Mouse (Mus musculus) brain, embryonic 14.5 days (tissue): ENCODE data around the gene Pde4b. TPM values are rescaled to one million over a fixed set of nuclear protein-coding genes. Genes with fewer than 3 reads are reported as not detected.
A peak's percentile ranks its signal among the peaks of the same experiment; 100 is the strongest.

ENCODE experiments used
- DNase-seq: peaks from one replicate; pipeline ENCODE4 v3.0.0-alpha.2; 2011; ENCODE audit warnings: low read depth
- CTCF ChIP-seq: fragments of 200-500 bp; IDR thresholded peaks from 2 replicates; pipeline ENCODE4 v1.5.1; 2012; ENCODE audit warnings: inconsistent platforms, mild to moderate bottlenecking, moderate library complexity, borderline replicate concordance; ENCODE audit not compliant: insufficient read depth, insufficient read length; ENCODE audit errors: extremely low read depth
- POLR2A ChIP-seq: fragments of 200-500 bp; IDR thresholded peaks from 2 replicates; pipeline ENCODE4 v1.6.1; 2012; ENCODE audit warnings: mild to moderate bottlenecking, inconsistent platforms, borderline replicate concordance; ENCODE audit not compliant: poor library complexity, insufficient read depth, insufficient read length, severe bottlenecking; ENCODE audit errors: extremely low read depth
- polyA plus RNA-seq: library from polyadenylated mRNA; depleted of rRNA; stranded (reverse); fragments of >200 nt; gene quantifications from 2 replicates; pipeline ENCODE4 v1.2.3, GENCODE M21; 2012

Gene Pde4b
- polyA plus RNA-seq, 1 experiment: 35.0 TPM

DNA sequence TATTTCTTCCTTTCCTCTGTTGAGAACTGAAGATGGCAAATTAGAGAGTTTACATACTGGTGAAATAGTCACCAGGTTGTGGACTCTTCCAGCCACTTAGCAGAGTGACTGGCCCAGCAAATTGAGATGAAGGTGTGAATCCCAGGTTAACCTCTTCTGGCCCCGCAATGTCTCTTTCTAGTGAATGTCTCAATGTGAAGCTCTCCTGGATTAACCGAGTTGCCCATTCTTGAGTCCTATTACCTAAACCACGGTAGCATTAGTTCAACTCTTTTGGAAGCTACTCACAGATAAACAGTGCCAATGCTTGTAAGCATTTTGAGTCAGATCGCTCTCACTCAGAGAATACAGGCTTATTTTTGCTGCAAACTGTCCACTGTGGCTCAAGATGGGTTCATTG lies 491.7 kb downstream of the Pde4b start:
- no peak for TF ChIP-seq POLR2A
- no peak for TF ChIP-seq CTCF
- no peak for DNase-seq

DNA sequence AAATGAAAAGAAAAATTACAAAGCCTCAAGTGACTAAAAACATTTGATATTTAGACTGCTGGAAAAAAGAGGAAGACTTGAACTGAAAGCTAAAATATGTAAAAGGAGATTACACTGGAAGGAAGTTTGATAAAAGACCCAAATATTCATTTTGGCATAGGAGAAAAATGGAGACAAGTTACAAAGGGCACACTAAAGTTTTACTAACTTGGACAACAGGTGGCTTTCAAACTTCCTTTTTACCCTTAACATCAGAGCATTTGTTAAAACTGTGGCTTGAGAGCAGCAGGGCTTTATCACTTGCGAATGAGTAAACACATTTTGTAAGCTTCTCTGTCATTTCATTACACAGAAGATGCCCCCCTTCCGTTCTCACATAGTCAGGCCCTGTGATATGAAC lies 492.4 kb downstream of the Pde4b start:
- no peak for TF ChIP-seq POLR2A
- no peak for TF ChIP-seq CTCF
- no peak for DNase-seq

DNA sequence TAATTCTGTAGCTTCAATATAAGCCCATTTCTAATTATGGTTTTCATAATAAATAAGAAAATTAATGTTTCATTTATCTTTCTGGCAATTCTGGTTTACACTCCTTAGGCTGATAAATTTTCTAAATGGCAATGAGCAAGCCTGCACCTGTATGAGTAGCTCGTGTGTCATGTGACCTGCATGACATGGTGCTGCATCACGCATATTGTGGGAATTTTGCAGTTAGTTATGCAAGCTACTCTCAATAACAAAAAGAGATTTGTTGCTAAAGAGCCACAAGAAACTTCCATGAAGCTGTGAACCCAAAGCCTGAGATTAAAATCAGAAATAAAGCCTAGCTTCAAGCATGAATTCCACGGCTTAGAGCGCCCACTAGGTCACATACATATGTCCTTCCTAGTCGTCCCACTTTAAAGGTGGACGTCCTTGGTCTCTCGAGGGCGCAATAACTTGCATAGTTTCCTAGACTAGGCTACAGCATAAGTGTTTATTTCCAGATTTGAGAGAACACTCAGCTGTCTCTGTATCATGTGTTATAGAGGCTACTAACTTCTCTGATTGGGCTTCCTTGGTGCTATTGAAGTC lies 494.9 kb downstream of the Pde4b start:
- no peak for TF ChIP-seq CTCF
- no peak for TF ChIP-seq POLR2A
- DNase-seq: no peak

DNA sequence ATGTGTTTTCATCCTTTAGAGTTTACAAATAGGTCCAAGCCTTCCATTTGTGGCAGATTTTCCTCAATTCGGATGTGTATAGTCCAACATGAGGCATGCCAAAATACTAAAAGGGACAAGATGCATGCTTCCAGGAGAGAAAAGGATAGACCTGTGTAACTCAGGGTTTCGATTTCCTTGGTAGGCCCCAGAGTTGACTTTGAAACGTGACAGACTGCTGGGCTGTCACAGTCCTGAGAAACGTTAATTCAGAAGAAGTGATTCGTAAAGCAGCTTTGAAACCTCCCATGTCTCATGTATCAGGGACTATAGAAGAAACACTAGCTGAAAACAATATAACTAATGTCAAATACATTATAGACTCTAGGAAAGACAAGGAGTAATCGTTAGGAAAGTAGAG lies 495.6 kb downstream of the Pde4b start:
- no peak for DNase-seq
- TF ChIP-seq CTCF (no peak), POLR2A (no peak)

DNA sequence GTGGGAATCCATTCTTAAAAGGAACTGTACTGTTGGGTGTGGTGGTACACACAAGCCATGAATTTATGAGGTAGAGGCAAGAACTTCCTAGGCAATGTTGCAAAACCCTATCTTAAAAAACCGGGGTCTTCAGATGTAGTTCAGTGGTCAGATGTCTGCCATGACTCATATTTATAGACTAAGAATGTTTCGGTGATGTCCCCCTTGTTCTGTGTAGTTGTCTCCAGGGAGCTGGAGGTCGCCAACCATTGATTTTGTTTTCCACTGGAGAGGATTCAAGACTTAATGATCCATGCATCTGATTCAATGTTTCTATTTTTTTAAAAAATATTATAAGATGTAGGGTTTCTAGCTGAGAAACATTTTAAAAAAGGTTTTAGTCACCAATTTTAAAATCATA lies 496.1 kb downstream of the Pde4b start:
- TF ChIP-seq CTCF (no peak), POLR2A (no peak)
- DNase-seq: no peak

DNA sequence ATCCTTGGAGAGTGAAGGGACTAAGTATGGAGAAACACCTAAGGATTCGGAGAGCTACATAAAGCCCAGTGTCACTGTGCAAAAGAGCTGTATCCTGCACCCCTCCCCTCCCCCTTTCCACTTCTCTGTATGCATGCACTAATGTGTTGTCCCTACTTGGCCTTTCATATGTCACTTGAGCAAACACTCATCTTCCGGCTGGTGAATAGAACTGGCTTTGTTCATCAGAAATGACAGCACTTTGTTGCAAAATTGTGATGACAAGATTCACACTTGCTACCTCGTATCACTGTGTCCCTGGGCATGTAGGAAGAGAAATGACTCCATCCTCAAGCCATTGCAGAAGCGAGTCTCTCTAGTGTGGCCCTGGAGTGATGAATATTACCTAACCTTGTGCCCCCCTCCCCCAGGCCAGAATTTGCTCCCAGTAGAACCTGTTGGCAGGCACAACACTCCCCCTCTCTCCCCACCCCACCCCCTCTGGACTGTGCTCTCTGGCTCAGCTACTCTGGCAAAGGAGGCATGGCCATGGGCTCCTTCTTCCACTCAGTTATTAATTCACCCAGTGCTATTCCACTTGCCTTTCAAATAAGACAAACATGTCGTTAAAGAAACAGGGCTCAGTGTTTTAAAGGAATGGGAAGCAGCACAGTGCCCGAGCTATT lies 497.4 kb downstream of the Pde4b start:
- TF ChIP-seq POLR2A (no peak), CTCF (no peak)
- DNase-seq: no peak

DNA sequence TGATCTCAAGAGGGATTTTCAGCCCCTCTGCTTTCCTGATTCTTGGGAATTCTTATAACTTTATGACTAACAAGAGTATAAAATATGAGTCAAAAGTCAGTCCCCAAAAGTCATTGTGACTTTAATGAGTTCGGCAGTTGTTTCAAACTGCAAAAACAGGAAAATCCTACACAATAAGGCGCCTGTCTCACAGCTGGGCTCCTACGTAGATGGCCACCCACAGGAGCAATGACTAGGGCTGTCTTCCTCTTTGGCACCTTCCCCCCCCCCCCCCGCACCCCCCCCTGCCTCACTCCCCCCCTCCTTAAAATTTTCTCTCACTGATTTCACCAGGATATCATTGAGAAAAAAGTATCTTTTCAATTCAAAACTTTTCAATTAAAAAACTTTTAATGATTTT lies 498.2 kb downstream of the Pde4b start:
- no peak for DNase-seq
- TF ChIP-seq POLR2A: no peak
- TF ChIP-seq CTCF: no peak

DNA sequence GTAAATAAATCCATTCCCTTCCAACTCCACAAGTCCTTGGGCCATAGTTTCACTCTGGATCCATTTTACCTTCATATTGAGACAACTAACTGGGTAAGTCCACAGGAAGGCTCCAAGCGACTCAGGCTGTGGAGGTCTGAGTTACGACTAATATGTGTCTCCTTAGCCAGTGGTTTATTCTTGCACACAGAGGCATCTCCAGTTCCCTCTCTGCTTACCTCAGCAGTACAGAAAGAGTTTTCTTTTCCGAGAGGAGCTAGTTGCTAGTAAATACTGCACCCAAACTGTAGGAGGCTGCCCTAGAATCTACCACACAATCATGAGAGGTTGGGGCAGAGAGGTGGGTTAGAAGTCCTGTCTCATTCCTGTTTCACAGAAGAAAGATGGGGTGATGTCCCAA lies 499.4 kb downstream of the Pde4b start:
- TF ChIP-seq POLR2A (no peak), CTCF (no peak)
- no peak for DNase-seq

DNA sequence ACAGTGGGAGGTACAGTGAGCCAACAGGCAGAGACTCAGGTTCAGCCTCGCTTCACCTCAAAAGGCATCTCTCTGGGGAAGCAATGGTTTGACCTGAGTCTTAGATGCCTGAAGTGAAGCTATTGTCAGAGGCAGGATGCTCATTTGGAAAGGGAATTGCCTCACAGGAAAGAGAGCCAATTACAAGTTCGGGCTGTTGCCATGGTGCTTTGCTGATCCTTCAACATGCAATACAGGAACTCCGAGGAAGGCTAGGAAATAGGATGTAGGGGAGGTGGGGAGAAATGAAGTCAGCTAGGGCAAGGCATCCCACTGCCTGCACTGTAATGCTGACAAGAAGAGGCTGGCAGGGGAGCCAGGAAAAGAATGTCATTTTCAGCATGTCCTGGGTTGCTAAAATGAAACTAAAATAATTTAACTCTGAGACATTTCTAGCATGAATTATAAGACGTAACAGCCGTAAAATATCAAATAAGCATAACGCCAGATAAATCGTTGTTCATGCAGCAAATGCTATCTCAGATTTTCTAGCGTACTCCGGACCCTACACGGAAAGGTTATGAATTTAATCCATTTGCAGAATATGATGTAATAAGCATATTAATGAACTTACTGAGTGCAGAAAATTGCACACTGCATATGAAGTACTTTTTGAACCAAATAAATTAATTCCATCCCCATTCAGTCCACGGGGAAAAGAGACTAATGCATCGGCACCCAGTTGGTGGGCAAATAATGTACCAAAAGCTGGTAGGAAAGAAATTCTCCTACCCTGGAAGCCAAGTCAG lies 501.5 kb downstream of the Pde4b start:
- DNase-seq: peak; percentile 92
- TF ChIP-seq CTCF (no peak), POLR2A (no peak)

DNA sequence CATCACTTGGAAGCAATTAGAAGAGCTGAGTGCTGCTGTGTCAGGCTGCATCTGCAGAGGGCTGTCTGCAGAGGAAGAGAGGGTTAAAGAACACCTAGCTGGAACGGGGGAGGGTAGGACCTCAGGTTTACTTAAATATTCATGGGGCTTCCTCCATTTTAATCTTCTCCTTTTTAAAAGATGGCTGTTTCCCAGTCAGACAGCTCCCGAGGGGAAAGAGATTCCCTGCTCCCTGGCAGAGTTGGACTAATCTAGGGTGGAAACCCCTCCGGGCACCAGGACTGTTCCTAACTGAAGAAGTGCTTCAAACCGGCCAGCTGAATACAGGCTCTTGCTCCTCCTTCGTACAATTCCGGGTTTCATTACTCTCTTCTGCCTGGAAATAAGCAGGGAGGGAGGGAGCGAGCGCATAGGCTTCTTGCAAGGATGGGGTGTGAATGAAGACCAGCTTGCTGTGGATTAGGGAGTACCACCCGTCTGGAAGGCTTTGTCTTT lies 502.2 kb downstream of the Pde4b start:
- peak; percentile 89 for DNase-seq
- TF ChIP-seq CTCF (no peak), POLR2A (no peak)

DNA sequence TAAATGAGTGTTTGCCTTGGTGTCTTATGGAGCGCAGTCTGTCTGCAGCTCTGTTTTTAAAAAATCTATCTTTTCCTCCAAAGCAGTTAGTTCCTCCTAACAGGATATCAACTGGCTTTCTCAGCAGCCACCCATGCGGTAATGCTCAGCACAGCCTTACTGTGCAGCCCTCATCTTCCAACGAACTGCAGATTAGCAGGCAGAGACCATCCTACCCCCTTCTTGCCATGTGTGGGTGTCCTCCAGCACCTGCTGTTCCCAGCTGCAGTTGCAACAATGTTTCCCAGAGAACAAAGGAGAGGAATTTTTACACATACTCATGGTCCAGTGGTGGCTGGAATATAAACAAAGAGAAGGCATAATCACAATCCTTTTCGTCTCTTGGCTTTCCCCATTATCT lies 504.5 kb downstream of the Pde4b start:
- peak; percentile 61 for DNase-seq
- TF ChIP-seq POLR2A (no peak), CTCF (no peak)
